Mouse (Mus musculus): ENCODE measurements around the gene Lefty1.
"Not testable (repeated sequence)": the region's sequence is repeated elsewhere in the genome, so short reads cannot be mapped to it uniquely, and the experiment has no call there.

Lefty1 gene

DNA sequence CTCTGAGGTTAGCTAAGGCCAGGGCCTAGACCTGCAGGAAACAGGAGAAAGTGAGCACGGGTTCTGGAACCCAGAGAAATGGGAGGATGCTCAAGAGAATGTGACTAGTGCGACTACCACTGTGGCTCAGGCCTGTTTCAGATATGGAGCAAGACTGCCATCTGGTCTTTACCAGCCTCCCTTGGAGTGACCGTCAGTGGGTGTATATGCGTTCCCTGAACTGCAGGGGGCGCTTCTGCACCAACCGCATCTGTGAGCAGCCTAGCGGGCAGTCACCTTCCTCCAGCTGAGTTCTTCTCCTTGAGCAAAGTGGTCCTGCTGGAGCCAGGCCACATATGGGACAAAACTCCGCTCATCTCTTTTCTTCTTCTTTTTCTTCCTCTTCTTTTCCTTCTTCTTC is 15.1 kb upstream of the Lefty1 start:
- no peak for DNase-seq (ENCODE audit: low read depth, low spot score)

GRCm38 (mm10) chr1:180922273-180923048 is 12.4 kb upstream of the Lefty1 start:
- DNase-seq (ENCODE audit: low read depth, low spot score), result no peak

DNA sequence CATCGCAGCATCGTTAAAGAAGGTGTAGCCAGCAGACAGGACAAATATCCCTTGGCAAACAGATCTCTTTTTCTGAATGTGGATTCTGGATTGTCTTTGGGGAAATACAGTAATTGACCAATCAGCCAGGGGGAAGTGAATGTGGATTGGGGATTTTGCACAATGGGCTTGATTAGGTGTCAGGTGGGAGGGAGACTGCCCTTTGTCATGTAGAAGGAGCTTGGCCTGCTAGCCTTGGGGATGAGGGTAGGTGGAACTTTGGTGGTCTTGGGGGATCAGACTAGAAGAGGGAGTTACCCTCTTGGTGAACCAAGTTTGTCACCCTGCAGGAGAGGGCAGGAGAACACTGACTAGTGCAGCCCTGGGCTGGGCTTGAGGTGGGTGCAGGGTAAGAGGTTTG is 10.1 kb upstream of the Lefty1 start:
- no peak for DNase-seq (ENCODE audit: low read depth, low spot score)

GRCm38 (mm10) chr1:180926286-180926685 is 8.5 kb upstream of the Lefty1 start:
- no peak for DNase-seq (ENCODE audit: low read depth, low spot score)

DNA sequence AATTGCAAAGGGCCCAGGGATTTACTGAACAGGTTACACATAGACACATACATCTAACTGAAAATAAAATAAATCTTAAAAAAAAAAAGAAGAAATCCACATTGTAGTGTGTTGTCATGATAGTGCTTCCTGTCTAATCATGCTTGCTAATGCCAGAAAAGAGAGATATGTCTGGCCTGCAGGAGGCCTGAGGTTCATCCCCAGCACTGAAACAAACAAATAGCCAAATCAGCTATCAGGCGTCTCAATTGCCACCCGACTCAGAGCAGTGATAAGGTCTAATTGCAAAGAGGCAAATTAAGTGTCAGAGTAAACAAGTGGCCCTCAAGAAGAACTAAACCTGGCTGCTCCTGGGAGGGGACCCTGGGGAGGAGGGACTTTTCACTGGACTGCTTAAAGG is 5.2 kb upstream of the Lefty1 start:
- no peak for DNase-seq (ENCODE audit: low read depth, low spot score)

DNA sequence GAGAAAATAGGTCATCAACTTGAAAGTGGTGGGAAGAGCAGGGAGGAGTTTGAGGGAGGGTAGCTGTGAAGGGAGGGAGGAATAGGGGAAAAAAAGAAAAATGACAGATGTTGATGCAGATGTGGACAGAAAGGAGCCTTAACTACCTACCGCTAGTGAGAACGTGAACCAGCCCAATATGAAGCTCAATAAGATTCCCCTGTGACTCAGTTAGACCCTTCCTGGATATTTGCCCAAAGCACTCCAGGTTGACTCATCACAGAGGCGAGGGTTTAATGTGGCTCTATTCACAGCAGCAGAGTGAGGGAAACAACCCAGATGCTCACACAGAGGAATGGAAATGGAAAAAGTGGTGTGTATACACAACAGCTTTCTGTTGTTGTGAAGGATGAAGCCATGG is 3.7 kb upstream of the Lefty1 start:
- DNase-seq (ENCODE audit: low read depth, low spot score), result no peak

- DNase-seq (ENCODE audit: low read depth, low spot score), result no peak
Observed at GRCm38 (mm10) chr1:180933659-180934058, 1.2 kb upstream of the Lefty1 start.

DNA sequence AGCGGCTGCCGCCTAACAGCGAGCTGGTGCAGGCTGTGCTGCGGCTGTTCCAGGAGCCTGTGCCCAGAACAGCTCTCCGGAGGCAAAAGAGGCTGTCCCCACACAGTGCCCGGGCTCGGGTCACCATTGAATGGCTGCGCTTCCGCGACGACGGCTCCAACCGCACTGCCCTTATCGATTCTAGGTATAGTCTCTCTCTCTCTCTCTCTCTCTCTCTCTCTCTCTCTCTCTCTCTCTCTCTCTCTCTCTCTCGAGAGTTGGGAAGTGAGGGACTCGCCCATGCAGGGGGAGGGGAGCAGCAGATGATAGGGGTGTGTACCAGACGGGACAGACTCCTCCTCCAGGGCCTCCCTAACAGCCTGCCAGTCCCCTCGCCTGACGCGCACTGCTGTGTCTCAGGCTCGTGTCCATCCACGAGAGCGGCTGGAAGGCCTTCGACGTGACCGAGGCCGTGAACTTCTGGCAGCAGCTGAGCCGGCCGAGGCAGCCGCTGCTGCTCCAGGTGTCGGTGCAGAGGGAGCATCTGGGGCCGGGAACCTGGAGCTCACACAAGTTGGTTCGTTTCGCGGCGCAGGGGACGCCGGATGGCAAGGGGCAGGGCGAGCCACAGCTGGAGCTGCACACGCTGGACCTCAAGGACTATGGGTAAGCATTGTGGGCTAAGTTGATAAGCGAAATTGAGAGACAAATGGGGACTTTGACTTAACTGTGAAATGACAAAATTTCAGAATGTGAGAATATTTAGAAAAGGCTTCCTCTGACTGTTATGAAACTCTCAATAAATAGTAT is 2.0 kb downstream of the Lefty1 start:
- DNase-seq (ENCODE audit: low read depth, low spot score), result not testable (repeated sequence)

DNA sequence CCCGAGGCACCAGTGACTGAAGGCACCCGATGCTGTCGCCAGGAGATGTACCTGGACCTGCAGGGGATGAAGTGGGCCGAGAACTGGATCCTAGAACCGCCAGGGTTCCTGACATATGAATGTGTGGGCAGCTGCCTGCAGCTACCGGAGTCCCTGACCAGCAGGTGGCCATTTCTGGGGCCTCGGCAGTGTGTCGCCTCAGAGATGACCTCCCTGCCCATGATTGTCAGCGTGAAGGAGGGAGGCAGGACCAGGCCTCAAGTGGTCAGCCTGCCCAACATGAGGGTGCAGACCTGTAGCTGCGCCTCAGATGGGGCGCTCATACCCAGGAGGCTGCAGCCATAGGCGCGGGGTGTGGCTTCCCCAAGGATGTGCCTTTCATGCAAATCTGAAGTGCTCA is 2.8 kb downstream of the Lefty1 start:
- DNase-seq (ENCODE audit: low read depth, low spot score), result not testable (repeated sequence)

GRCm38 (mm10) chr1:180938781-180939180 is 4.0 kb downstream of the Lefty1 start:
- DNase-seq (ENCODE audit: low read depth, low spot score), result not testable (repeated sequence)

DNA sequence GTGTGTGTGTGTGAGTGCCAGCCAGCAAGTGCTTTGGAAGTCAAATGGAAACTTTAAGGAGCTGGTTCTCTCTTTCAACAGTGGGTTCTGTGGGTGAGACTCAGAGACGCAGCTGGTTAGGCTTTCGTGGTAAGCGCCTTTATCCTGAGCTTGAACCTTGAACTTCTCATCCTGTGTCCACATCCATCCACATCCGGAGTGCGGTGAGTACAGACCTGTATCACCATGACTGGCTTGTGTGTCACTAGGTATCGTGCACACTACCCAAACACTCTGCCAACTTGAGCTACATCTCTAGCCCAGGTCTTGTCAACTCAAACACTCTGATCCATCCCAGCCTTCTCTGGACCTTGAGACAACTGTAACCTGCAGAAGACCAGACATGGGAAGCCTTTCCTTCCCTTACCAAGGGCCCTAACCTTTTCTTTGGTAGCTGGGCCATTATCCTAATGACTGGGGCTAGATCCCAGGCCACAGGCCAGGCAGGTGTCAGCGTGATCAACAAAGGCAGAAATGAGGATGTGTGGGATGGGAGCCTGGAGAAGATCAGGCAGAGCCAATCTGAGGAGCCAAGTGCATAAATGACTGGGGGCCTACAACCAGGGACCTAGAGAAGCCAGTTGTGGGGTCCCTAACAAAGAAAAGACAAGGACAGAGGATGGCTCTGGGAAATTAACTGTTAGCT is 6.1 kb downstream of the Lefty1 start:
- no peak for DNase-seq (ENCODE audit: low read depth, low spot score)

GRCm38 (mm10) chr1:180941726-180942125 is 6.9 kb downstream of the Lefty1 start:
- DNase-seq (ENCODE audit: low read depth, low spot score), result no peak

DNA sequence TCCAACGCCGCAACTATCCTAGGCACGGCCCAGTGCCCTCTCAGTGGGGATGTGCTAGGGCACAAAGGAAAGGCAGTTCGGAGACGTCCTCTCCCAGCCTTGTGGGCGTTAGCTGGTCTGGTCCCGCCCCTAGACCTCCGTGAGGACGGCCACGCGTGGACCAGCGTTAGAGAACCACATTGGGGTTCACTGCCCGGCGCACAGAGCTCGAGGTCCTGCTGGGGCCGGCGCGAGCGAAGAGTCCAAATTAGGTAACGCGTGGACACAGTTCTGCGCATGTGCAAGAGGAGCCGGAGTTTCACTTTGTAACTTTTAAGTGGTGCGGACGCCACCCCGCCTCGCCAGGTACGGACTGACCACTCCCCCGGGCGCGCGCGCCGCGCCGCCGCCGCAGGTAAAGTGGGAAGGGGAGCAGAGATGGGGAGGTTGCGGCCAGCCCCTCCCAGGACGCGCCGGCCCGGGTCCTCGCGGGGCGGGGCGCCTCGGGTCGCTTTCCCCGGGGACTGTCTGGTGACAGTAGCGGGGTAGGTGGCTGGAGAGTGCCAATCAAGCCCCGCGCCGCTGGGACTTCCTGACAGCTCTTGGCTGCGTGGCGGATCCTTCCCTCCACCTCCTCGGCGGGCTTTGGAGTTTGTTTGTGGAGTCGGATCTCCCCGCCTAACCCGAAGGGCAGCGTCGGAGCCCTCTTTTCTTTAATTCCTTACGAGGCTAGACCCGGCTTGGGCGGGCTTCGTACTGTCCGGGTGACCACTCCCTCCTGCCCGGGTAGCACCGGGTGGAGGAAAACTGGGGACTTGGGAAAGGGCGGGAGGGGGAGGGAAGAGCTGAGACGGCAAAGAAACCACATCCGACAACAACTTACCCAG is 7.6 kb downstream of the Lefty1 start, which contains the start of gene Tmem63a:
Gene Tmem63a (plus strand): TSS at position 179 of the 866 bp plus-strand sequence.
- peak; percentile 63 for DNase-seq (ENCODE audit: low read depth, low spot score)

- DNase-seq (ENCODE audit: low read depth, low spot score), result no peak
Observed at GRCm38 (mm10) chr1:180943032-180943644, 8.3 kb downstream of the Lefty1 start.

DNA sequence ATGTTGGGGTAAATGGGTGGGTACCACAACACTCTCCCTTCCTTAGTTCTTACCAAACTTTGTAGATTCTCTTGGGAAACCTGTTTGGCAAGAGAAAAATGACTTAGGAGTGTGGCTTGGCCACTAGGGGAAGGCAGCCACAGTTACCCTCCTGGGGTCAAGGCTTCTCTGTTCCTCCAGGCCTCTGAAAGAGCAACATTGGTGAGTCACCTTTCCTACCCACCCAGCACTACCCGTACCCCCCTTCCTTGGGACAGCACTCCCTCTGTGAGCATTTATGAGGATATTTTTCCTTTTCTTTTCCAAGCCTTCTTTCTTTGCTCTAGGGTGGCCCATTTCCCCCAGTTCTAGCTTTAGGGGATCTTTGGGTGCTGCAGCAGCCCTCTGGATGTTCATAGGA is 9.1 kb downstream of the Lefty1 start:
- DNase-seq (ENCODE audit: low read depth, low spot score), result no peak

DNA sequence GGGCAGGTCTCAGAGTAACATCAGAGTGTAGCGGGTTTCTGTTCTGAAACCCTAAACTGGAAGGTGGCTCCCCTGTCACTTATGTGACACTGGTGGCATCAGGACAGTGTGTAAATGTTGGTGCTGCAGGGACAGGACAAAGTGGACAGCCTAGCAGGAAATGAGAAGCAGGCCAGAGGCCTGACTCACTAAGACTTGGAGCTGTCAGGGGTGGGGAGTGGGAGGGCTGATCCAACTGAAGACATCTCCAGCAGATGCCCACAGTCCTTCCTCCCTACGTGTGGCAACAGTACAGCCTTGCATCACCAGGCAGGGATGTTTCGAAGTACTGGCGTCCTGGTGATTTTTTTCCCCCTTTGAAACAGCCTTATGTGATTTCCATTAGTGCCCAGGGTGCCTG is 9.7 kb downstream of the Lefty1 start:
- no peak for DNase-seq (ENCODE audit: low read depth, low spot score)

GRCm38 (mm10) chr1:180945001-180945980 is 10.5 kb downstream of the Lefty1 start:
- peak; percentile 84 for DNase-seq (ENCODE audit: low read depth, low spot score)

- no peak for DNase-seq (ENCODE audit: low read depth, low spot score)
Observed at GRCm38 (mm10) chr1:180946448-180946847, 11.6 kb downstream of the Lefty1 start.

GRCm38 (mm10) chr1:180952085-180952746 is 17.4 kb downstream of the Lefty1 start:
- no peak for DNase-seq (ENCODE audit: low read depth, low spot score)

All from forelimb bud, embryonic 11.5 days (tissue).